Mouse (Mus musculus) stomach, embryonic 16.5 days (tissue): ENCODE measurements at regions not wholly inside any gene's neighbourhood (a gene's known extent, or its start where the extent isn't known, plus 50 kb on each side); places are given as distances from the start of the nearest gene placed in this dataset.

Experiments used
- ATAC-seq: fragments of 200-750 bp; cut with Nextera tagmentation; 2 replicates; pipeline ENCODE4 v1.8.0; 2017; ENCODE audit warnings: moderate number of reproducible peaks, moderate TSS enrichment; ENCODE audit not compliant: insufficient read depth, low FRiP score
- H3K27ac ChIP-seq: fragments of 300-500 bp; sonication (generic); 2 replicates; pipeline ENCODE4 v1.5.1; 2014; ENCODE audit warnings: low read length
- H3K27me3 ChIP-seq: fragments of 300-500 bp; sonication (generic); 2 replicates; pipeline ENCODE4 v1.6.1; 2014; ENCODE audit warnings: low read length, control low read depth, mixed read lengths; ENCODE audit not compliant: control insufficient read depth, insufficient read depth
- H3K36me3 ChIP-seq: fragments of 300-500 bp; sonication (generic); 2 replicates; pipeline ENCODE4 v1.6.1; 2014; ENCODE audit warnings: low read length; ENCODE audit not compliant: control insufficient read depth, insufficient read depth
- H3K4me1 ChIP-seq: fragments of 300-500 bp; sonication (generic); 2 replicates; pipeline ENCODE4 v1.6.1; 2014; ENCODE audit warnings: low read length, control low read depth, mixed read lengths; ENCODE audit not compliant: control insufficient read depth, insufficient read depth
- H3K4me2 ChIP-seq: fragments of 300-500 bp; sonication (generic); 2 replicates; pipeline ENCODE4 v1.6.1; 2014; ENCODE audit warnings: low read depth, low read length, mixed read lengths
- H3K4me3 ChIP-seq: fragments of 300-500 bp; sonication (generic); replicated peaks from 2 replicates; pipeline ENCODE4 v1.5.1; 2014; ENCODE audit warnings: mild to moderate bottlenecking, low read length
- H3K9ac ChIP-seq: fragments of 300-500 bp; sonication (generic); 2 replicates; pipeline ENCODE4 v1.6.1; 2014; ENCODE audit warnings: low read length
- H3K9me3 ChIP-seq: fragments of 300-500 bp; sonication (generic); replicated peaks from 2 replicates; pipeline ENCODE4 v1.6.1; 2016; ENCODE audit warnings: low read length, control low read depth; ENCODE audit not compliant: control insufficient read depth
- WGBS: fragments of 180-500 bp; shearing (Covaris S2); extraction: QIAGEN DNeasy Blood & Tissue Kit; methylation state at CpG from one replicate; pipeline ENCODE4 v1.1.7; 2014; 5-methylcytosine and 5-hydroxymethylcytosine counted together

DNA sequence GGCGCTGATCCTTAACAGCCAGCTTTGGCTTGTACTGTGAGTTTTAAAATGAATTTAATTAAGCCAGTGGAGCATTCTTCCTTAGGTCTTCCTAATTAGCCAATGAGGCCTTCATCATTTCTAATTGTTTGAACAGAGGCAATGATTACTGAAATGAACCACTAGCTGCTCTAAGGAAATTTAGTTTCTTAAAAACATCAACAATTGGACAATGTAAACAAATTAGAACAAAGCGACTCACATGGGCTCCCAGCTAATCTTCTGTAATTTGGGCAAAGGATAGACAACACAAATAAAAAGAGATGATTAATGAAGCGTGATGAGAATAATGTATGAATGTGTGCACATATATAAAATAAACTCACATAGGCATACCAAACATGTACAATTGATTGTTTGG is 1011.4 kb upstream of the Igfbp7 start:
- Histone ChIP-seq H3K4me2 (no peak overlapping the region), H3K27me3 (no peaks in the 10 kb centered on the region), H3K9me3 (no peaks in the 10 kb centered on the region), H3K4me1 (no peaks in the 10 kb centered on the region), H3K4me3 (no peak overlapping the region), H3K9ac (no peak overlapping the region), H3K36me3 (no peaks in the 10 kb centered on the region), H3K27ac (no peak overlapping the region)
- ATAC-seq = no peak
- WGBS = 81% methylated on average over 3 of the region's 3 CpGs

DNA sequence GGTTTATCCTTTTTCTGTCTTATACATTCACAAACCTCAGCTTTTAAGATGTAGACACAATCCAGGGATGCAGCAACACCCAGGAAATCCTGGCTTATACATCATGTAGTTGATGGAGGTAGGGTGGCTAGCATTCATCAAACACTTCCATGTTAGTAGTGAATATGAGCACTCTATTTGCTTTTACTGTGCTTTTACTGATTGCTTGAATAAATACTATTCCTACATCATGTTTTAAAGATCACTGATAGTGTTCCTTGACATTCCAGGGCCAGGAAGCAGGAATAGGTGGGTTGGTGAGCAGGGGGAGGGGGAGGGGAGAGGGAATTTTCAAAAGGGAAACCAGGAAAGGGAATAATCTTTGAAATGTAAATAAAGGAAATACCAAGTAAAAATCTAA is 998.5 kb upstream of the Igfbp7 start:
- Histone ChIP-seq H3K36me3 (no peaks in the 10 kb centered on the region), H3K9me3 (no peaks in the 10 kb centered on the region), H3K27ac (no peak overlapping the region), H3K4me2 (no peak overlapping the region), H3K9ac (no peak overlapping the region), H3K4me1 (no peaks in the 10 kb centered on the region), H3K4me3 (no peak overlapping the region), H3K27me3 (no peaks in the 10 kb centered on the region)
- peak; percentile 53; the same call in 1 of the 2 replicates for ATAC-seq

DNA sequence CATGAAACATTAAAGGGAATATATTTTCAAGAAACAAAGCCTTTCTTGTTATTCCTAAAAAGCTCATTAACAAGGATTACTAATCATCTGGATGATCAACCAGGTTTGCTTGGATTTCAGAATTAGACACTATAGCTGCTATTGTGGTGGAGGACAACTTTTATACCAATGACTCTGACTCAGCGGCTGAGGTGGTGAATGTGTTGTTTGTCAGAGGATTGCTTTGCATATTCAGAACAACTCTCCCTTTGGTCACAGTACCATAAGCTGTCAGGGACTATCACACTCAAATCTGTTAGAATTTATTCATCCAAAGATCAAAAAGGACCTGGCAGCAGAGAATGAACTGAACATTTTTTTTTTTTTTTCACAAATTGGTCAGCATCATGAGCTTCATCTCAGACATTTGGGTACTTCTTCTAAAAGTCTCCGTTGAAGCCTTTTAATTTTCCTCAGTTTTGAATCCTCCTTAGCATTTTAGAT is 994.4 kb upstream of the Igfbp7 start:
- H3K27me3 ChIP-seq = no peaks in the 10 kb centered on the region
- no peak overlapping the region for H3K27ac ChIP-seq
- H3K9ac ChIP-seq = no peak overlapping the region
- no peaks in the 10 kb centered on the region for H3K4me1 ChIP-seq
- no peak overlapping the region for H3K4me3 ChIP-seq
- 78% methylated on average over 2 of the region's 2 CpGs for WGBS
- H3K9me3 ChIP-seq = no peaks in the 10 kb centered on the region
- H3K4me2 ChIP-seq = no peak overlapping the region
- no peak for ATAC-seq
- no peaks in the 10 kb centered on the region for H3K36me3 ChIP-seq

DNA sequence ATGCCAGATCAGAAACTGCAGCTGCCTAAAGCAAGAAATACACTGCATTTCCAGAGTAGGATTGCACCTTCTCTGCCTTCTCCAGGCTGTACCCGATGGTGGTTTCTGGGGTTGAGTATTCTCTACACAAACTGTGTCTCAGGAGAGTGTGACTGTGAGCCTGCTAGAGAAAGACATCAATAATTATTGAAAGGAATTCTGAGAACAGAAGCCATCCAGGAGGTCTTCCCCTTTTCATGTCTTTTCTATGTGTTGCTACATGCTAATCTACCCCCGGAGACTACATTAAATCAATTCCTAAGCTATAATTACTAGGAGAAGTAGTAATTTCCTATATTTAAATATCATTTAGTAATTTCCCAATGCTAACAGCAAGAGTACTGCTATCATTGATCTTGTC is 985.5 kb upstream of the Igfbp7 start:
- H3K4me3 ChIP-seq = no peak overlapping the region
- H3K9me3 ChIP-seq = no peaks in the 10 kb centered on the region
- no peaks in the 10 kb centered on the region for H3K27me3 ChIP-seq
- no peak overlapping the region for H3K4me2 ChIP-seq
- H3K4me1 ChIP-seq = no peaks in the 10 kb centered on the region
- H3K27ac ChIP-seq = no peak overlapping the region
- no peak for ATAC-seq
- H3K9ac ChIP-seq = no peak overlapping the region
- 89% methylated on average over 2 of the region's 2 CpGs for WGBS
- no peaks in the 10 kb centered on the region for H3K36me3 ChIP-seq
